Mouse (Mus musculus): ENCODE results near the gene Jak2. TPM values are rescaled to one million over a fixed set of nuclear protein-coding genes. Genes with fewer than 3 reads are reported as not detected.

Gene Jak2
- total and polyA plus RNA-seq, 3 experiments: 26.4 to 78.6 (median 30.2) TPM

- no peak for TF ChIP-seq POLR2A (IDR thresholded peaks at IDR 0.05; ENCODE audit: control insufficient read depth in 1 of 2, insufficient read depth in 1 of 2, low read depth in 1 of 2, low read length in 2 of 2, poor library complexity in 1 of 2)
- TF ChIP-seq MAX (IDR thresholded peaks at IDR 0.05; ENCODE audit: low read length): no peak
- TF ChIP-seq TCF12 (IDR thresholded peaks at IDR 0.05; ENCODE audit: low read depth, low read length): no peak
- no peak for TF ChIP-seq E2F4 (IDR thresholded peaks at IDR 0.05; ENCODE audit: borderline replicate concordance, low read depth, low read length)
- peak; percentile 51; the same call in 1 of the 2 replicates for TF ChIP-seq SIN3A (IDR thresholded peaks at IDR 0.05; ENCODE audit: low read length)
Observed at GRCm38 (mm10) chr19:29224968-29225367, 26.7 kb upstream of the Jak2 start (continued).

DNA sequence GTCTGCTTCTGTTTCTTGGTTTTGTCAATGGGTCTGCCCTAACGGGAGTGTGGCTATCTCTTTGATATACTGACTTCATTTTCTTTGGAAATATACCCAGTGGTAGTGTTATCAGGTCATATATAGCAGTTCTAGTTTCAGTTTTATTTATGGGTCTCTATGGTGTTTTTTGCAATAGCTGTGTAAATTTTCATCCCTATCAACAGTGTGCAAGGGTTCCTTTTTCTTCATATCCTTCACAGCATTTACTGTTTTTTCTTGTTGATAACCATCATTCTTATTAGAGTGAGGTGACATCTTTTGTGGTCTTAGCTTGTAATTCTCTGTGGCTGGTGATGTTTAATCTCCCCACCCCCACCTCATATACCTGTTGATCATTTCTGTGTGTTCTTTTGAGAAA lies 24.6 kb upstream of the Jak2 start:
- H3K27me3 ChIP-seq (ENCODE audit: control insufficient read depth in 1 of 2, insufficient read depth in 2 of 2, low read length in 2 of 2): no peaks in the 10 kb centered on the region
- no peaks in the 10 kb centered on the region for H3K9me3 ChIP-seq (replicated peaks; ENCODE audit: insufficient read depth, low read length)
- H3K27ac ChIP-seq (ENCODE audit: control insufficient read depth, low read depth, low read length): peak overlapping the region; percentile 48
- H3K9ac ChIP-seq (ENCODE audit: control insufficient read depth, low read depth, low read length, poor library complexity, severe bottlenecking): no peak overlapping the region
- H3K4me3 ChIP-seq (ENCODE audit: control insufficient read depth in 1 of 2, insufficient read depth in 1 of 2, low read depth in 2 of 2, low read length in 2 of 2): peak overlapping the region in 1 of 2 experiments; percentile 7; a peak in 2 of 4 replicates
- peaks cover 28 to 35% of the 10 kb centered on the region in 2 experiments for H3K4me1 ChIP-seq (ENCODE audit: control insufficient read depth in 1 of 2, insufficient read depth in 2 of 2, low read length in 2 of 2)
- H3K79me2 ChIP-seq (ENCODE audit: control insufficient read depth, insufficient read depth, low read length, poor library complexity): no peaks in the 10 kb centered on the region
- peak; percentile 81 for DNase-seq (ENCODE audit: low read depth, low spot score)
- peaks cover 0 to 53% of the 10 kb centered on the region in 2 experiments; a peak in 2 of 4 replicates for H3K36me3 ChIP-seq (ENCODE audit: control insufficient read depth in 1 of 2, insufficient read depth in 2 of 2, low read length in 2 of 2)
- TF ChIP-seq TAL1 (IDR thresholded peaks at IDR 0.05; ENCODE audit: low read length) (peak; percentile 52), KAT2A (conservative IDR thresholded peaks at IDR 0.05; ENCODE audit: low read depth, low read length) (no peak; the same call in 1 of the 2 replicates), HCFC1 (IDR thresholded peaks at IDR 0.05; ENCODE audit: low read depth, low read length) (peak; percentile 27; the same call in 1 of the 2 replicates), CHD2 (IDR thresholded peaks at IDR 0.05; ENCODE audit: low read length) (peak; percentile 67), TBP (IDR thresholded peaks at IDR 0.05; ENCODE audit: low read depth, low read length) (no peak), E2F4 (IDR thresholded peaks at IDR 0.05; ENCODE audit: borderline replicate concordance, low read depth, low read length) (no peak), ZNF384 (IDR thresholded peaks at IDR 0.05; ENCODE audit: low read depth, low read length) (peak; percentile 94), TCF12 (IDR thresholded peaks at IDR 0.05; ENCODE audit: low read depth, low read length) (peak; percentile 97), SIN3A (IDR thresholded peaks at IDR 0.05; ENCODE audit: low read length) (peak; percentile 83), RCOR1 (IDR thresholded peaks at IDR 0.05; ENCODE audit: low read depth, low read length) (peak; percentile 61), POLR2AphosphoS2 (IDR thresholded peaks at IDR 0.05; ENCODE audit: low read length) (no peak), EP300 (IDR thresholded peaks at IDR 0.05; ENCODE audit: low read depth in 1 of 2, low read length in 2 of 2) (peak; percentile 89 to 94), USF2 (IDR thresholded peaks at IDR 0.05; ENCODE audit: borderline replicate concordance in 1 of 2, insufficient read depth in 1 of 2, low read depth in 1 of 2, low read length in 2 of 2) (no peak), ZC3H11A (IDR thresholded peaks at IDR 0.05; ENCODE audit: low read depth, low read length) (peak; percentile 15; the same call in 1 of the 2 replicates), MYB (IDR thresholded peaks at IDR 0.05; ENCODE audit: low read depth, low read length) (peak; percentile 8), GABPA (IDR thresholded peaks at IDR 0.05; ENCODE audit: low read depth, low read length) (no peak), ZMIZ1 (IDR thresholded peaks at IDR 0.05; ENCODE audit: low read depth, low read length) (no peak; the same call in 1 of the 2 replicates), NRF1 (IDR thresholded peaks at IDR 0.05; ENCODE audit: insufficient read depth, low read depth, low read length, poor library complexity, severe bottlenecking) (no peak), CHD1 (IDR thresholded peaks at IDR 0.05; ENCODE audit: low read depth, low read length) (no peak), USF1 (IDR thresholded peaks at IDR 0.05; ENCODE audit: low read depth, low read length) (no peak), MXI1 (IDR thresholded peaks at IDR 0.05; ENCODE audit: low read depth, low read length) (peak; percentile 29; the same call in 1 of the 2 replicates), GATA1 (IDR thresholded peaks at IDR 0.05; ENCODE audit: low read depth, low read length) (peak; percentile 92), MAFK (IDR thresholded peaks at IDR 0.05; ENCODE audit: borderline replicate concordance, low read depth, low read length) (no peak; the same call in 1 of the 2 replicates), NELFE (IDR thresholded peaks at IDR 0.05; ENCODE audit: low read depth, low read length) (no peak), ETS1 (IDR thresholded peaks at IDR 0.05; ENCODE audit: low read depth, low read length) (peak; percentile 99), CTCF (IDR thresholded peaks at IDR 0.05 in 2 of 3, conservative IDR thresholded peaks at IDR 0.05 in 1 of 3; ENCODE audit: control insufficient read depth in 1 of 3, insufficient read depth in 1 of 3, low read depth in 2 of 3, low read length in 3 of 3, poor library complexity in 1 of 3, severe bottlenecking in 1 of 3) (no peak), POLR2AphosphoS5 (IDR thresholded peaks at IDR 0.05; ENCODE audit: borderline replicate concordance, low read depth, low read length) (no peak), MYC (IDR thresholded peaks at IDR 0.05; ENCODE audit: low read depth, low read length) (peak; percentile 41; the same call in 1 of the 2 replicates), RAD21 (IDR thresholded peaks at IDR 0.05; ENCODE audit: low read depth, low read length) (no peak), MAZ (IDR thresholded peaks at IDR 0.05; ENCODE audit: low read depth, low read length) (no peak), JUND (IDR thresholded peaks at IDR 0.05; ENCODE audit: low read depth, low read length) (no peak), MEF2A (IDR thresholded peaks at IDR 0.05; ENCODE audit: extremely low read depth, insufficient replicate concordance, low read depth, low read length, poor library complexity, severe bottlenecking) (peak; percentile 93), ZKSCAN1 (IDR thresholded peaks at IDR 0.05; ENCODE audit: low read depth, low read length) (peak; percentile 53; the same call in 1 of the 2 replicates)

All from MEL (cell line).